Mouse (Mus musculus): ENCODE results near the gene Tbc1d1. TPM values are rescaled to one million over a fixed set of nuclear protein-coding genes. Genes with fewer than 3 reads are reported as not detected.

Tbc1d1 gene
- polyA plus RNA-seq, 1 experiment from 2014 or later = 12.2 TPM

DNA sequence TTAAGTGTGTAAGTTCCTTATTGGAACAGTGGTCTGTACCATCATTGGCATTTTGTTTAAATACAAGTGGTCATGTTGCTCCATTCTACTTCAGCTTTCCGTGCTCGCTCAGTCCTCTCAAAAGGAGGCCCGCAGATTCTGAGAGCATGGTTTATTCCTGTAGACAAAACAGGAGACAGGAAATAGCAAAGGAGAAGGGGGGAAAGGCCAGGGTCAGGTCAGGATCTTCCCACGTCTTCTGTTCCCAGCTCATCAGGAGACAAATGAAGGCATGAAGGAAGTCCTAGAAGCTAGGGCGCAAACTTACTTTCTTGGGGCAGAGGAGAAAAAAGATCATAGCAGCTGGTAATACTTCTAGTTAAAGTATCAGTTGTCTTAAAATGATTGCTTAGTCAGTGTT is 56.1 kb downstream of the Tbc1d1 start:
- no peak overlapping the region for H3K4me3 ChIP-seq
- no peaks in the 10 kb centered on the region for H3K27me3 ChIP-seq
- H3K9me3 ChIP-seq = no peaks in the 10 kb centered on the region
- 84% methylated on average over 5 of the region's 5 CpGs for WGBS
- no peak overlapping the region for H3K9ac ChIP-seq (replicated peaks)
- H3K36me3 ChIP-seq = no peaks in the 10 kb centered on the region
- ATAC-seq (replicated peaks) = no peak
- H3K27ac ChIP-seq (replicated peaks) = no peak overlapping the region
- no peak overlapping the region for H3K4me2 ChIP-seq (replicated peaks)
- H3K4me1 ChIP-seq = no peaks in the 10 kb centered on the region

DNA sequence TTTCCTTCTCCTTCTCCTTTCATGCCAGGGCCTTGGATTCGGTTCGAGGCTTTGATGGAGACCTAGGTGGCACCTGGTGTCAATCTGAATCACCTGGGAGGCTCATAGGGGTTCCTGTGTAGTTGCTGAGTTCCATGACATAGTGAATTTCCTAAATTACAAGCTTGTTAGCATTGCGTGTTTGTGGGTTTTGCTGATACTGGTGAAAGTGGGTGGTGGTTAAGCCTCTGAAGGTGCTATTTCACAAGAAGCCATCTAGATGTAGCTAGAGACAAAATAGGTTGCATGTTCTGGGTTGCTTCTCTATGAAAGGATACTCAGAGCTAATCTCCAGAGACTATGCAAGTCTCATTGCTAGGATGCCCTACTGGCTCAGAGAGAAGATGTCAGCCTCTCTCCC is 56.5 kb downstream of the Tbc1d1 start:
- Histone ChIP-seq H3K36me3 (no peaks in the 10 kb centered on the region), H3K9ac (replicated peaks) (no peak overlapping the region), H3K27me3 (no peaks in the 10 kb centered on the region), H3K4me2 (replicated peaks) (no peak overlapping the region), H3K27ac (replicated peaks) (no peak overlapping the region), H3K4me1 (no peaks in the 10 kb centered on the region), H3K9me3 (no peaks in the 10 kb centered on the region), H3K4me3 (no peak overlapping the region)
- WGBS = 93% methylated on average over 3 of the region's 3 CpGs
- no peak for ATAC-seq (replicated peaks)

DNA sequence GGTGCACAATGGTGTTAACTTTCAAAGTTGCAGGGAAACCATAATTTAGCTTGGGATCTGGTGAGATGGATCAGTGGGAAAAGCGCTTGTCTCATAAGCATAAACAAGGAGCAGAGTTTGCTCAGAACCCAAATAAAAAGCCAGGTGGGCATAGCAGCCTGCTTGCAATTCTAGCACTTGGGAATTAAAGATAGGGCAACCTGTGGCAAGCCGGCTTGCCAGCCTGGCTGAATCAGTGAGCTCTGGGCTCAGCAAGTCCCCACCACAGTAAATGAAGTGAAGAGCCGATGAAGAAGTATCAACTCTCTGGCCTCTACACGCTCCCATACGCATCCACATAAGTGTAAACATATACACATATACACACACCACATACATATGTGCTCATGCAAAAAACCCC is 59.7 kb downstream of the Tbc1d1 start:
- H3K36me3 ChIP-seq = no peaks in the 10 kb centered on the region
- H3K4me3 ChIP-seq = no peak overlapping the region
- H3K4me1 ChIP-seq = no peaks in the 10 kb centered on the region
- H3K27ac ChIP-seq (replicated peaks) = no peak overlapping the region
- H3K27me3 ChIP-seq = no peaks in the 10 kb centered on the region
- no peak for ATAC-seq (replicated peaks)
- H3K4me2 ChIP-seq (replicated peaks) = no peak overlapping the region
- no peaks in the 10 kb centered on the region for H3K9me3 ChIP-seq
- no peak overlapping the region for H3K9ac ChIP-seq (replicated peaks)
- 94% methylated on average over 5 of the region's 5 CpGs for WGBS

DNA sequence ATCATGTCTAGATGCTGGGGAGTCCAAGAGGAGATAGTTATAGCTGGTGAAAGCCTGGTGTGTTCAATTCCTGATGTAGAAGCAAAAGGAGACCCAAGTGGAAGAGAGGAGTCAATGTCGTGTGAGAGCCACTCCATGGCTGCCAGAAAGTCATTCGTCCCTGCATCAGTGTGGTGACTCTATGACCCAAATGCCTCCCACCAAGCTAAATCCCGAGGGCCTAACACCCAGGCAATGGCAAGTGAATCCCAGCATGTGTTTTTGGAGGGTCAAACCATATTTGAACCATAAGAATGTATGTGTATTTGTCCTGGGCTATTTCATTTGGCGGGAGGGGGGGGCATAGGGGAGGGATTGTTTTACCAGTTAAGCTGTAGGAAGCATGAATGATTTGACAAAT is 60.2 kb downstream of the Tbc1d1 start:
- no peak overlapping the region for H3K9ac ChIP-seq (replicated peaks)
- WGBS = 90% methylated on average over 4 of the region's 4 CpGs
- H3K36me3 ChIP-seq = no peaks in the 10 kb centered on the region
- no peaks in the 10 kb centered on the region for H3K27me3 ChIP-seq
- no peak overlapping the region for H3K4me2 ChIP-seq (replicated peaks)
- no peak overlapping the region for H3K4me3 ChIP-seq
- H3K9me3 ChIP-seq = no peaks in the 10 kb centered on the region
- H3K4me1 ChIP-seq = no peaks in the 10 kb centered on the region
- no peak for ATAC-seq (replicated peaks)
- H3K27ac ChIP-seq (replicated peaks) = no peak overlapping the region

DNA sequence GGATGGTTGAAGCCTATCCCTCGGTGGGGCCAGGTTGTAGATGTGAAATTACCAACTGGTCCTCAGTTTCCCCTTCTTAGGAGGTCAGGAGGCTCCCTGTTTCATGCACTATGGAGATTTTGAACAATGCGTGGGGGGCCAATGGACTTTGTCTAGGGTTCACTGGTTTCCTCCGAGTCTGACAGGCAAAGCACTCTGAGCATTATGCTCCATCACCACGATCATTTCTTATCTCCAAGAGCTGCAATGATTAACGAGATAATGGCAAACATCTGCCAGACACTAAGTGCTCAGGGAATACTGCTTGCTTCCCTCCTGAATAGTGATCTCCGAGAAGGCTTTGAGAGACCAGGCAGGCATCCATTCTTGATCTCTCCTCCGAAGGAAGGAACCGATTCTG is 61.2 kb downstream of the Tbc1d1 start:
- 80% methylated on average over 8 of the region's 8 CpGs for WGBS
- Histone ChIP-seq H3K36me3 (no peaks in the 10 kb centered on the region), H3K4me1 (no peaks in the 10 kb centered on the region), H3K4me2 (replicated peaks) (no peak overlapping the region), H3K4me3 (no peak overlapping the region), H3K27me3 (no peaks in the 10 kb centered on the region), H3K9ac (replicated peaks) (no peak overlapping the region), H3K27ac (replicated peaks) (no peak overlapping the region), H3K9me3 (no peaks in the 10 kb centered on the region)
- no peak for ATAC-seq (replicated peaks)

DNA sequence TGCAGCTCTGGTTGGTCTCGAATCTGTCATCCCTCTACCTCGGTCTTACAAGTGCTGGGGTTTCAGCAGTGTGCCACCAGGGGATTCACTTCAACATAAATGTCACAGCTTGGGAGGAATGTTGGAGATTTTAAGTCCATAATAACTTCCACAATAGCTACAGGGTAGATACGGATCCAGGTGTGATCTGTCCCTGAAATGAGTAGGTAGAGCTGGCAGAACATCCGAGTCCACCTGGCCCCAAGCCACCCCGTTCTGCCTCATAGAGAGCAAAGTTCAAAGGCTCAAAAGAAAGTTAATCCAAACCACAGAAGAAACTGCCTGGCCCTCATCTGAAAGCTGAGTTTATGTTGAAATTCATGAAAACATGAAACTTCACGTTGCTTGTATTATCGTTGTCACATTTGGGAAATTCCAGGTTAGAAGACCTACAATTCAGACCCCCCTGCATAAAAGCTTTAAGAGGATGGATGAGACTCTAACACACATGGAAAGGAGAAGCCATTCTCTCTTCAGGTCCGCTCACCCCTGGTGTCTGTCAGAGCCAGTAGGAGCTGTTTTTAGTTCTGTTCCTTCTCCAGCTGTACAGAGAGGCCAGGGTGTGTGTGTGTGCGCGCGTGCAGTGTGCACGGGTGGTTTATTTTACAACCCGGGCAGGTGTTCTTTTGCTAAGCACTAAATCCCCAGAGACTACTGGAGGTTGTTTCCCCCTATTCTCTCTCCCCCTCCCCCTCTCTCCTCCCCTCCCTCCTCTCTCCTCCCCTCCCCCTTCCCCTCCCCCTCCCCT is 61.9 kb downstream of the Tbc1d1 start:
- Histone ChIP-seq H3K27me3 (no peaks in the 10 kb centered on the region), H3K27ac (replicated peaks) (no peak overlapping the region), H3K9ac (replicated peaks) (no peak overlapping the region), H3K4me2 (replicated peaks) (no peak overlapping the region), H3K4me1 (no peaks in the 10 kb centered on the region), H3K4me3 (no peak overlapping the region), H3K9me3 (no peaks in the 10 kb centered on the region), H3K36me3 (no peaks in the 10 kb centered on the region)
- ATAC-seq (replicated peaks) = no peak
- 78% methylated on average over 13 of the region's 13 CpGs for WGBS

DNA sequence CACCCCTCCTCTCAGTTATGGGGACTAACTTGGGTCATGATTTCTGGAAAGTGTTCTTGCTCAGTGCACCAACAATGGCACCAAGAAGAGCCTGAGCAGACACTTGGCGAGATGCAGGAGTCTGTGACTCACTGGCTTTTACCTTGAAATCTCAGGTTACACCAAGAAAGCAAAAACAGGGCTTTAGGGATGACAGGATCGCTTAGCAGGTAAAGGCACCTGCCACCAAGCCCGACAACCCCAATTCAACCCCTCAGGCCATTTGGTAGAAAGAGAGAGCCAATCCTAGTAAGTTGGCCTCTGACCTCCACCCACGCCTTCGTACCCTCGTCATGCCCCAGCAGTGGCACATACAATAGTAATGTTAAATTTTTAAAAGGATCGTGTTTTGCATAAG is 62.5 kb downstream of the Tbc1d1 start:
- Histone ChIP-seq H3K27ac (replicated peaks) (no peak overlapping the region), H3K4me3 (no peak overlapping the region), H3K36me3 (no peaks in the 10 kb centered on the region), H3K9ac (replicated peaks) (no peak overlapping the region), H3K9me3 (no peaks in the 10 kb centered on the region), H3K4me1 (no peaks in the 10 kb centered on the region), H3K27me3 (no peaks in the 10 kb centered on the region), H3K4me2 (replicated peaks) (no peak overlapping the region)
- 80% methylated on average over 7 of the region's 7 CpGs for WGBS
- no peak for ATAC-seq (replicated peaks)

DNA sequence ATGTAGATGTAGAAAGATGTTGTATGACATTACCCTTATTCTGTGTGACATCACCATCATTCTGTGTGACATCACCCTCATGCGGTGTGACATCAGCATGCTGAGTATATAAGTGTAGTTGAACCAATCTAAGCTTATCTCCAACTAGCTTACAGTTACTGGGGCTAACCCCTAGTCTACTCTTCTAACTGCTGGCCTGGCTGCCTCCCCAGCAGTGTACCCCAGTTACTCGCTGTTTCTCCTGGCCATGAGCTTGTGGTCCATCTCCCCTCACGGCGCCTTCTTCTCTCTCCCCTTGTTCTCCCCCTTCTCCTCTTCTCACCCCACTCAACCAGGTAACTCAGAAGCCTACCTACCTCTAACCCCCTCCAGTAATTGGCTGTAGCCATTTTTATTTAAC is 64.7 kb downstream of the Tbc1d1 start:
- H3K4me2 ChIP-seq (replicated peaks) = no peak overlapping the region
- no peak overlapping the region for H3K27ac ChIP-seq (replicated peaks)
- no peak for ATAC-seq (replicated peaks)
- 96% methylated on average over 4 of the region's 4 CpGs for WGBS
- no peaks in the 10 kb centered on the region for H3K36me3 ChIP-seq
- H3K27me3 ChIP-seq = no peaks in the 10 kb centered on the region
- peaks cover 6% of the 10 kb centered on the region; the same call in 1 of the 2 replicates for H3K4me1 ChIP-seq
- H3K9me3 ChIP-seq = no peaks in the 10 kb centered on the region
- no peak overlapping the region for H3K9ac ChIP-seq (replicated peaks)
- no peak overlapping the region for H3K4me3 ChIP-seq

DNA sequence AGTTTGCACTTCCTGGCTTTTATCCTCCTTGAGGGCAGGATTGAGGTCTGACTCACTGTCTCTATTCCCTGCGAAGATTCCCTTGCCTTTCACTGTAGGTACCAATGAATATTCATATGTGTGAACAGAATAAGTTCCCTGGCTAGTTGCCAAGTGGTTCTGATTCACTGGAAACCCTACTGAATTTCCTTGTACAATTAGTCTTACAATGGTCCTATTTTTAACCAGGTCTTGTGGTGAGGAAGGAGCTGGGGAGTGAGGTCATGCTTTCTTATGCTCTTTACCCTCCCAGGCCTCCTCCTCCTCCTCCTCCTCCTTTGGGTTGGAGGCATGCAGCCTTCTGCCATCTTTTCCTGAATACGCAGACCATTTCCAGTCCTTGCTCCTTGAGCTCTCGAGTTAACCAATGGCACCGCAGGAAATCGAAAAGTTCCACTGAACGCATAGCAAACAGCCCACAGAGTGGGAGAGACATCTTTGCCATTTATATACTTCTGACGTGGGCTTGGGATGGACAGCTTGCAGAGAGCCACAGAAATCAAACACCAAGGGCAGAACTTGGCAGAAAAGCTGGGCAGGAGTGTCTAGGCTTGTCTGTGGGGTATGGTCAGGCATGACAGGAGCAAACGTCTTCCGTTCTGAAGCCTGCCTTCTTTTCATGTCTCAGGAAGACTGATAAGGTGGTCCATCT is 68.8 kb downstream of the Tbc1d1 start:
- H3K36me3 ChIP-seq = no peaks in the 10 kb centered on the region
- ATAC-seq (replicated peaks) = peak; percentile 59
- no peaks in the 10 kb centered on the region for H3K9me3 ChIP-seq
- H3K27me3 ChIP-seq = no peaks in the 10 kb centered on the region
- H3K4me1 ChIP-seq = peaks cover 6% of the 10 kb centered on the region; the same call in 1 of the 2 replicates
- H3K4me2 ChIP-seq (replicated peaks) = no peak overlapping the region
- 35% methylated on average over 9 of the region's 9 CpGs for WGBS
- no peak overlapping the region for H3K9ac ChIP-seq (replicated peaks)
- no peak overlapping the region for H3K4me3 ChIP-seq
- H3K27ac ChIP-seq (replicated peaks) = peak overlapping the region; percentile 47

DNA sequence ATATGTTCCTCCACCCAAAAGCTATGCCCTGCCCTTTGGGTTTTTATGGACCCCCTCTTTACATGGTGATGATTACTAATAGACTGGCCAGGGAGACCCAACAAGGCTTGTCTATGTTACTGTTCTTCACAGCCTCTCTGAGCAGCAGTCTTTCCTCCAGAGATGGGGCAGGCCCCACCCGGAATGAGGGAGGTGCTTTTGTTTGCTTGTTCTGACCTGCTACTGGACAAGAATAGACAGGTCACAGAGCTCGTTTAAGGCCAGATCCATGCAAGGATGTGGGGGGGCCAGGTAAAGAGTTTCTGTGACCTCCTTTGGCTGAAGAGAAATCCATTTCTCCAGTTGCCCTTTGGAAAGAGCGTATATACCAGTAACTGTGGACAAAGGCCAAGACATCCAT is 72.1 kb downstream of the Tbc1d1 start:
- Histone ChIP-seq H3K4me1 (peaks cover 12% of the 10 kb centered on the region), H3K9ac (replicated peaks) (no peak overlapping the region), H3K4me2 (replicated peaks) (no peak overlapping the region), H3K4me3 (no peak overlapping the region), H3K36me3 (no peaks in the 10 kb centered on the region), H3K27me3 (no peaks in the 10 kb centered on the region), H3K9me3 (no peaks in the 10 kb centered on the region), H3K27ac (replicated peaks) (no peak overlapping the region)
- WGBS = 79% methylated on average over 3 of the region's 3 CpGs
- no peak for ATAC-seq (replicated peaks)

DNA sequence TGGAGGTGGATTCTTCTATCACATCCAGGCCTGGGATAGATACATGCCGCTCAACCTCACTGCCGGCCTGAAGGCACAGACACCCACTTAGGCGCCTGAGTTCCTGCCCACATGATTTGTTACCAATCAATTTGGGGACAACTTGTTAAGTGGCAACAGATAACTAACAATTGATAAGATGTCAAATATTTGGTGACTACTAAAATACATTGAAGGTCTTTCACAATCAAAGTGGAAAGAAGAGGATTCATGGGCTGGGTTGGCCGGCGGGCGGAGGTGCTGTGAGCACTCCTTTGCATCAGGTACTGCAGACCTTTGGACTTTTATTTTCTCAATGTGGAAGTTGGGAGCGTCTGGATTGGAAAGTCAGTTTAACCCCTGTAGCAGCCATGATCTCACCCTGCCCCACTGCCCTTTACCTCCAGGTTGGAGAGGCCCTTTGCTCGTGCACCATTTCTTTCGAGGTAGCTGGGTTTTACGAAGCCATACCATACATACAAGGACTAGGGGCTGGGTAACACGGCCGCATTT is 73.3 kb downstream of the Tbc1d1 start:
- Histone ChIP-seq H3K36me3 (no peaks in the 10 kb centered on the region), H3K4me1 (peaks cover 12% of the 10 kb centered on the region), H3K4me2 (replicated peaks) (peak overlapping the region; percentile 82), H3K4me3 (peak overlapping the region; percentile 61), H3K27ac (replicated peaks) (no peak overlapping the region; the same call in 1 of the 2 replicates), H3K9ac (replicated peaks) (peak overlapping the region; percentile 57), H3K9me3 (no peaks in the 10 kb centered on the region), H3K27me3 (no peaks in the 10 kb centered on the region)
- no peak for ATAC-seq (replicated peaks)
- WGBS = 44% methylated on average over 12 of the region's 12 CpGs

DNA sequence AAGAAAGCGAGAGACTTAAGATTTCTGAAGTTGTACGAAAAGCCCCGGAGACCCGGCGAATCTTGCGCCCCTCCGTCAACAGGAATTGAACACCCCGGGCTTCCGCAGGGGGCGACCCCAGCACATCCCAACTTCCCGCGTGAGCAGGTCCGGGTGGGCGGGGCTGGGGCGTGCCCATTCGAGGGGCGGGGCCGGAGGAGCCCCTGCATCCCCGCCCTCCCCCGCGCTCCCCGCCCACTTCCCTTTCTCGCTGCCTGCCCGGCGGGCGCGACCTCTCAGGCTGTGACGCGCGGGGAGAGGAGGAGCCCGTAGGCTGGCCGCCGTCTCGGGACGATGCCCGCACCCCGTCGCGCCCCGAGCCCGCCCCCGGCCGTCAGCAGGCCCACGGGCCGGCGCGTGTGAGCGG is 74.0 kb downstream of the Tbc1d1 start:
- Histone ChIP-seq H3K27ac (replicated peaks) (peak overlapping the region; percentile 39), H3K4me2 (replicated peaks) (peak overlapping the region; percentile 82), H3K27me3 (no peaks in the 10 kb centered on the region)

More for the DNA sequence above, 74.0 kb downstream of the Tbc1d1 start:
- WGBS = 2% methylated on average over 39 of the region's 48 CpGs
- H3K9ac ChIP-seq (replicated peaks) = peak overlapping the region; percentile 57
- H3K4me1 ChIP-seq = peaks cover 9% of the 10 kb centered on the region
- H3K36me3 ChIP-seq = no peaks in the 10 kb centered on the region
- no peaks in the 10 kb centered on the region for H3K9me3 ChIP-seq
- ATAC-seq (replicated peaks) = peak; percentile 93
- peak overlapping the region; percentile 61 for H3K4me3 ChIP-seq

Data from forebrain, embryonic 15.5 days (tissue).